Mouse (Mus musculus) erythroblast, embryonic 14.5 days (primary cell): Measurements from ENCODE around the gene Espnl.

ENCODE experiments used
- GATA1 ChIP-seq: IDR thresholded peaks from 2 replicates; pipeline ENCODE4 v1.6.1; 2012; ENCODE audit warnings: low read length, inconsistent platforms, mixed read lengths
- TAL1 ChIP-seq: IDR thresholded peaks from 3 replicates; pipeline ENCODE4 v1.6.1; 2012; ENCODE audit warnings: low read length, inconsistent platforms, mixed read lengths

DNA sequence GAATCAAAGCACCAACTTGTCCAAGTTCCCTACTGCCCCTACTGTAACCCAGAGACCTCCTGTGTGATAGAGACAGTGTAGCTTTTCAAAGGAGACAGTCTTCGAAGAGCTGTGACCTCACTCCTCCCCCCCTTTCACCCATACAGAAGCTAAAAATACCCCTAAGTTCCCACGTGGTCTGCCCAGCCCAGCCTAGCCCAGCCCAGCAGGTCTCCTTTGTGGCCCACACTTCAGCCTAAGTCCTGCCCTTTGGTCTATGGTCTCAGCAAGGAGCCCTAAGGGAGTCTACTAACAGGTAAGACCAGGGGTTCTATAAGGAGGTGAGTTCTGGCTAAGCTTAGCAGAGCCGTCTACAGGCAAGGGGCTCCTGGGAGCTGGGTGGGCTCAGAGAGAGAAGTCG is 29.0 kb downstream of the Espnl start, which contains the start of gene Klhl30:
- no peak for TF ChIP-seq GATA1
- TF ChIP-seq TAL1 = no peak
